Mouse (Mus musculus) ES-Bruce4 (cell line): ENCODE measurements around the gene Psg17.
"Not testable (repeated sequence)": the region's sequence is repeated elsewhere in the genome, so short reads cannot be mapped to it uniquely, and the experiment has no call there.

Experiments used
- CTCF ChIP-seq: IDR thresholded peaks from one replicate; pipeline ENCODE4 v1.8.1; 2011; ENCODE audit warnings: low read depth, low read length
- EP300 ChIP-seq: IDR thresholded peaks from 2 replicates; pipeline ENCODE4 v1.6.1; 2011; ENCODE audit warnings: low read depth, low read length; ENCODE audit not compliant: insufficient read depth
- POLR2A ChIP-seq: IDR thresholded peaks from one replicate; pipeline ENCODE4 v1.8.1; 2011; ENCODE audit warnings: low read length; ENCODE audit not compliant: insufficient read depth

GRCm38 (mm10) chr7:18871031-18871430 is 49.6 kb upstream of the Psg17 start, which contains the start of gene Pglyrp1:
- TF ChIP-seq POLR2A, CTCF, EP300: not testable (repeated sequence)
